Mouse (Mus musculus) heart, adult 2 months (tissue): ENCODE measurements around the gene Phb2.

Experiments
- CTCF ChIP-seq: fragments of 200-600 bp; IDR thresholded peaks from 2 replicates; pipeline ENCODE4 v1.8.1; 2022; ENCODE audit warnings: antibody characterized with exemption, mild to moderate bottlenecking, moderate library complexity
- EP300 ChIP-seq: fragments of 200-500 bp; IDR thresholded peaks from 2 replicates; pipeline ENCODE4 v1.6.1; 2011; ENCODE audit warnings: low read depth, low read length, control low read depth; ENCODE audit not compliant: insufficient read depth
- POLR2A ChIP-seq: fragments of 200-500 bp; IDR thresholded peaks from 2 replicates; pipeline ENCODE4 v1.6.1; 2011; ENCODE audit warnings: mild to moderate bottlenecking, low read depth, low read length, control low read depth; ENCODE audit not compliant: insufficient read depth

DNA sequence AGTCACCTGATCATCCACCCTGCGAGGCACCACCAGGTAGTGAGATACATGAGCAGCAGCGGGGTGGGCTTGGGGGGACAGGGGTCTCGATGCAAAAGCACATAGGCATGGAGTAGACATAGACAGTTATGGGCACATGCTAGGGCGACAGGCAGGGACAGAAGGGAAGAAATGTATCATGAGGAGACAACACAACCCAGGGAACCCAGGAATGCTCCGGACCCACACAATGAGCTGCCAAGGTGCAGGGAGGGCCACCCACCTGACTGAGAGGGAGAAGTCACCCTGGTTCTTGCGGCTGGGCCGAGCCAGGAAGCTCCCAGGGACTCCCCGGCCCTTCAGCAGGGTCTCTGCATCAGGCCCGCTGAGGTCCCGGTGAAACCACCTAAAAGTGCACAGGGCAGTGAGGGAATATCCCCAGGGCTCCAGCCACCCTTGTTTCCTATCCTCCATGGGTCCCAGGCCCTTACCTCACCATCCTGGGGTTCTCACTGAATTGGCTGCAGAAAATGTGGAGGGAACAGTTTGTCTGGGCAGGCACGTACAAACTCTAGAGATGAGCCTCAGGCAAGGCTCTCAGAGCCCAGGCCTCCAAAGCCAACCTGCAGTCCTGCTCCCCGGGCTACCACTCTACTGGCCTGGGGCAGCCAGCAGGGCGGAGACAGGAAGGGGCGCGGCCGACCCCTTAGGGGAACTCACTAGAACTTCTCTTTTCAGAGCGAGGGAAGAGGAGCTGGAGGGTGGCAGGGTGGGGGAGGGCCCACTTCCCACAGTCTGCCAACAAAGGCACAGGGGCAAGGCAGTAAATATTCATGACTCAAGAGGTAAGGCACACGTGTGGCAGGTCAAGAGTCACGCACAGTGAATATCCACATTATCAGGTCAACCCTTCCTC is 20.6 kb downstream of the Phb2 start:
- TF ChIP-seq CTCF = no peak
- TF ChIP-seq POLR2A = no peak; the same call in 1 of the 2 replicates
- no peak for TF ChIP-seq EP300
